Mouse (Mus musculus): ENCODE data around the gene Rangrf. TPM values are rescaled to one million over a fixed set of nuclear protein-coding genes. Genes with fewer than 3 reads are reported as not detected.
"Not testable (repeated sequence)": the region's sequence is repeated elsewhere in the genome, so short reads cannot be mapped to it uniquely, and the experiment has no call there.

Gene Rangrf
- total and polyA plus RNA-seq, 3 experiments: 159 to 207 TPM; not detected in 1

DNA sequence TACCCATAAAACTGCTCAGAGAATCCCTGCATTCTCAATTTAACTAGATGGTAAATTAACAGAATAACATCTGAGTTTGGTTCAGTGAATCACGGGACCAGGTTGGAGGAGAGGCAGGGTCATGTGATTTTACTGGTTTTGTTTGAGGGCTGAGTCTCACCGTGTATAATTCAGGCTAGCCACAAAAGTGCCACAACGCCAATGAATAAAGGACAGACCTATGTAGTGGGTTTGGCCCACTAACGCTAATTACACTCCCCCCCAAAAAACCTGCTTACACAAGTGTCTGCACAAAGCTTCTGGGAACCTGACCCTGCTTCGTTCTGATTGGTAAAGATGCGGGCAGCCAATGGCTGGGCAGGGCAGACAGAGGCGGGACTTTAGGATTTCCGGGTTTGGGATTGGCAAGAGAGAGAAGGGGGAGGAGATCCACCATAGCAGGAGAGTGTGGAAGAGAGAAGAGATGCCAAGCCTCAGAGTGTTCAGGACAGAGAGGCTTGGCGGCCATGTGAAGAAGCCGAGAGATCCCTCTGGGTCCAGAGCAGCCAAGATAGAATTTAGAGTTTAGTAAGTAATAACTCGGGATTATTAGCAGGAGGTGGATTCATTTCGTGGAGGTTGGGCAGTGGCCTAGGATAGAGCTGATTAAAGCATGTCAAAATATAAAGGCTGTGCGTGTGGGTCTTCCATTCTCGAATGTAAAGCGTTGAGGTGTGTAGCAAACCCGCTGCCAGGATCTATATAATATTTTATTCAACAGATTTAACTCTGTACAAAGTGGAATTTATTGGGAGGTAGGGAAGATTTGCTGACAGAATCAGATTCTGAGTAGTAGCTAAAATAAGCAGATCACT is 35.3 kb downstream of the Rangrf start (continued):
- no peak for TF ChIP-seq BHLHE40 (IDR thresholded peaks at IDR 0.05; ENCODE audit: borderline replicate concordance, low read depth, low read length)
- TF ChIP-seq MAZ (IDR thresholded peaks at IDR 0.05; ENCODE audit: low read depth, low read length): no peak; the same call in 1 of the 2 replicates
- 0 out of 2 replicates have a peak, but pooled peaks have one; percentile 21 for TF ChIP-seq ETS1 (IDR thresholded peaks at IDR 0.05; ENCODE audit: low read depth, low read length)
- TF ChIP-seq CHD1 (IDR thresholded peaks at IDR 0.05; ENCODE audit: low read depth, low read length): no peak

DNA sequence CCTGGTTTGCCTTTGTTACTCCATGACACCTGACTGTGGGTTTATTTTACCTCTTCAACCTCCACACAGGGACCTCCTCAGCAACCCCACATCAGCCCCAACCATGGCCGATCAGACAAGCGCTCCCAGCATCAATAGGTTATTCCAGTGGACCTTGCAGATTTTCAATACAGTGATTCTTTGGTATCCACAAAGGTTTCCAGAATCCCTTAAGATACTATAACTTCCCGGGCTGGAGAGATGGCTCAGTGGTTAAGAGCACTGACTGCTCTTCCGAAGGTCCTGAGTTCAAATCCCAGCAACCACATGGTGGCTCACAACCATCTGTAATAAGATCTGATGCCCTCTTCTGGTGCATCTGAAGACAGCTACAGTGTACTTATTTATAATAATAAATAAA is 38.0 kb downstream of the Rangrf start:
- H3K4me3 ChIP-seq (ENCODE audit: control insufficient read depth in 1 of 2, insufficient read depth in 1 of 2, low read depth in 2 of 2, low read length in 2 of 2); H3K27me3 ChIP-seq (ENCODE audit: control insufficient read depth in 1 of 2, insufficient read depth in 2 of 2, low read length in 2 of 2); H3K27ac ChIP-seq (ENCODE audit: control insufficient read depth, low read depth, low read length); DNase-seq (ENCODE audit: low read depth, low spot score); H3K9me3 ChIP-seq (replicated peaks; ENCODE audit: insufficient read depth, low read length); H3K9ac ChIP-seq (ENCODE audit: control insufficient read depth, low read depth, low read length, poor library complexity, severe bottlenecking); H3K79me2 ChIP-seq (ENCODE audit: control insufficient read depth, insufficient read depth, low read length, poor library complexity); H3K36me3 ChIP-seq (ENCODE audit: control insufficient read depth in 1 of 2, insufficient read depth in 2 of 2, low read length in 2 of 2): not testable (repeated sequence)
- TF ChIP-seq TBP (IDR thresholded peaks at IDR 0.05; ENCODE audit: low read depth, low read length): peak; percentile 70
- H3K4me1 ChIP-seq (ENCODE audit: control insufficient read depth in 1 of 2, insufficient read depth in 2 of 2, low read length in 2 of 2): peaks cover 0 to 11% of the 10 kb centered on the region in 2 experiments; a peak in 1 of 4 replicates

DNA sequence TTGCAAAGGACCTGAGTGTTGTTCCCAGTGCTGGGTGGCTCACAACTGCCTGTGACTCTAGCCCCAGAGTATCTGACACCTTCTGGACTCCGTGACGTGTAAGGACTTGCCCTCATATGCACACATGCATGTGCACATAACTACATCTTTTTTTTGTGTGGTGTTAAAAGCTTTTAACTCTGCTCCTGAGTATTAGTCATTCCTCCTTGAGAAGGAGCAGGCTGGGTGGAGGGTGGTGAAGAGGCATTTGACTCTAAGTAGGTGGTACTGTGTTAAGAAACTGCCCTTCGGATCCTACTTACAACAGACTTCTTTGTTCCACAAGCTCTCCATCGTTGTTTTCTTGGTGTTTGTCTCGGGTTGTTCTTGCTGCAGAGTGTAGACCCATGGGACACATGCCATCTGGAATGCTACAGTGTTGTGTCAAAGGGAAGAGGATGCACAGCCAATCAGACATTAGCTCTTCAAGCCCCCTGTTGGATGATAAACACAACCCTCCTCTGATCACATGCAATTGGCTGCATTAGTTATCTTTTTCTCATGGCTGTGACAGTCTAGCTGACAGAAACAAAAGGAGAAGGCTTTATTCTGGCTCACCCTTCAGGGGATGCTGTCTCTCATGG is 41.0 kb downstream of the Rangrf start:
- H3K4me3 ChIP-seq (ENCODE audit: control insufficient read depth in 1 of 2, insufficient read depth in 1 of 2, low read depth in 2 of 2, low read length in 2 of 2): no peak overlapping the region
- H3K4me1 ChIP-seq (ENCODE audit: control insufficient read depth in 1 of 2, insufficient read depth in 2 of 2, low read length in 2 of 2): peaks cover 0 to 4% of the 10 kb centered on the region in 2 experiments; a peak in 1 of 4 replicates
- TF ChIP-seq UBTF (IDR thresholded peaks at IDR 0.05; ENCODE audit: borderline replicate concordance, insufficient read depth, low read depth, low read length) (no peak), NRF1 (IDR thresholded peaks at IDR 0.05; ENCODE audit: insufficient read depth, low read depth, low read length, poor library complexity, severe bottlenecking) (no peak), MYC (IDR thresholded peaks at IDR 0.05; ENCODE audit: low read depth, low read length) (no peak)
- no peaks in the 10 kb centered on the region for H3K9me3 ChIP-seq (replicated peaks; ENCODE audit: insufficient read depth, low read length)
- peak; percentile 41 for DNase-seq (ENCODE audit: low read depth, low spot score)
- peaks cover 0 to 2% of the 10 kb centered on the region in 2 experiments; a peak in 2 of 4 replicates for H3K27me3 ChIP-seq (ENCODE audit: control insufficient read depth in 1 of 2, insufficient read depth in 2 of 2, low read length in 2 of 2)
- no peaks in the 10 kb centered on the region for H3K79me2 ChIP-seq (ENCODE audit: control insufficient read depth, insufficient read depth, low read length, poor library complexity)
- H3K36me3 ChIP-seq (ENCODE audit: control insufficient read depth in 1 of 2, insufficient read depth in 2 of 2, low read length in 2 of 2): peaks cover 0 to under 1% of the 10 kb centered on the region in 2 experiments; a peak in 1 of 4 replicates
- H3K9ac ChIP-seq (ENCODE audit: control insufficient read depth, low read depth, low read length, poor library complexity, severe bottlenecking): no peak overlapping the region
- no peak overlapping the region for H3K27ac ChIP-seq (ENCODE audit: control insufficient read depth, low read depth, low read length)

DNA sequence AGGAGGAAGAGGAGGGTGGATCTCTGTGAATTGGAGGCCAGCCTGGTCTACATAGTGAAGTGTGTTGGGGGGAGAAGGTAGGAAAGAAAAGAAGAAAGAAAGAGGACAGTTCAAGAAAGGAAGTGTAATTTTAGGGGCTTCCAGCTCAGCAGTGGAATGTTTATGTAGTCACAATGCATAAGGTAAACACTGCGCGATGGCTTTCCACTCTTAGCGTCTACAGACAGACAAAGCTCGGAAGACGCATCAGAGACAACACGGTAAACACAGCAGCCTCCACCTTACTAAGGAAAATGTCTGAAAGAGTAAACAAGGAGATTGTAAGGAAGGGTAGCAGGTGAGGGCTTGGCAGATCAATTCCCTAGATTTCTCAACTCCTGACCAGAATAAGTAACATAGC is 45.0 kb downstream of the Rangrf start:
- Histone ChIP-seq H3K4me3 (ENCODE audit: control insufficient read depth in 1 of 2, insufficient read depth in 1 of 2, low read depth in 2 of 2, low read length in 2 of 2) (no peak overlapping the region), H3K27ac (ENCODE audit: control insufficient read depth, low read depth, low read length) (no peak overlapping the region), H3K36me3 (ENCODE audit: control insufficient read depth in 1 of 2, insufficient read depth in 2 of 2, low read length in 2 of 2) (peaks cover 0 to 2% of the 10 kb centered on the region in 2 experiments; a peak in 1 of 4 replicates), H3K27me3 (ENCODE audit: control insufficient read depth in 1 of 2, insufficient read depth in 2 of 2, low read length in 2 of 2) (peaks cover 0 to 2% of the 10 kb centered on the region in 2 experiments; a peak in 2 of 4 replicates), H3K9me3 (replicated peaks; ENCODE audit: insufficient read depth, low read length) (no peaks in the 10 kb centered on the region), H3K4me1 (ENCODE audit: control insufficient read depth in 1 of 2, insufficient read depth in 2 of 2, low read length in 2 of 2) (peaks cover 0 to under 1% of the 10 kb centered on the region in 2 experiments; a peak in 1 of 4 replicates), H3K79me2 (ENCODE audit: control insufficient read depth, insufficient read depth, low read length, poor library complexity) (no peaks in the 10 kb centered on the region), H3K9ac (ENCODE audit: control insufficient read depth, low read depth, low read length, poor library complexity, severe bottlenecking) (no peak overlapping the region)
- no peak for DNase-seq (ENCODE audit: low read depth, low spot score)
- no peak for TF ChIP-seq MEF2A (IDR thresholded peaks at IDR 0.05; ENCODE audit: extremely low read depth, insufficient replicate concordance, low read depth, low read length, poor library complexity, severe bottlenecking)
- no peak for TF ChIP-seq NRF1 (IDR thresholded peaks at IDR 0.05; ENCODE audit: insufficient read depth, low read depth, low read length, poor library complexity, severe bottlenecking)
- TF ChIP-seq ZNF384 (IDR thresholded peaks at IDR 0.05; ENCODE audit: low read depth, low read length): no peak
- no peak for TF ChIP-seq UBTF (IDR thresholded peaks at IDR 0.05; ENCODE audit: borderline replicate concordance, insufficient read depth, low read depth, low read length)
- no peak for TF ChIP-seq MAZ (IDR thresholded peaks at IDR 0.05; ENCODE audit: low read depth, low read length)
- no peak for TF ChIP-seq SIN3A (IDR thresholded peaks at IDR 0.05; ENCODE audit: low read length)
- no peak for TF ChIP-seq GATA1 (IDR thresholded peaks at IDR 0.05; ENCODE audit: low read depth, low read length)
- TF ChIP-seq MYB (IDR thresholded peaks at IDR 0.05; ENCODE audit: low read depth, low read length): no peak
- TF ChIP-seq ETS1 (IDR thresholded peaks at IDR 0.05; ENCODE audit: low read depth, low read length): no peak
- no peak for TF ChIP-seq POLR2A (IDR thresholded peaks at IDR 0.05; ENCODE audit: control insufficient read depth in 1 of 2, insufficient read depth in 1 of 2, low read depth in 1 of 2, low read length in 2 of 2, poor library complexity in 1 of 2)
- no peak for TF ChIP-seq USF2 (IDR thresholded peaks at IDR 0.05; ENCODE audit: borderline replicate concordance in 1 of 2, insufficient read depth in 1 of 2, low read depth in 1 of 2, low read length in 2 of 2)
- no peak for TF ChIP-seq NELFE (IDR thresholded peaks at IDR 0.05; ENCODE audit: low read depth, low read length)
- no peak for TF ChIP-seq MYC (IDR thresholded peaks at IDR 0.05; ENCODE audit: low read depth, low read length)
- TF ChIP-seq CHD2 (IDR thresholded peaks at IDR 0.05; ENCODE audit: low read length): no peak
- no peak for TF ChIP-seq USF1 (IDR thresholded peaks at IDR 0.05; ENCODE audit: low read depth, low read length)
- TF ChIP-seq RCOR1 (IDR thresholded peaks at IDR 0.05; ENCODE audit: low read depth, low read length): no peak
